Mouse (Mus musculus): ENCODE data around the gene Ifitm2. TPM values are rescaled to one million over a fixed set of nuclear protein-coding genes. Genes with fewer than 3 reads are reported as not detected.

Gene Ifitm2
- polyA plus RNA-seq (2016; fragmentation: Nextera tagmentation; extraction: Ambion mirVana): 442 and 446 TPM in 2 replicates

GRCm38 (mm10) chr7:140955758-140956555 is at the start of gene Ifitm2, which contains the start of gene Gm45717:
Ifitm2 (minus strand) TSS chr7:140955987.
Gm45717 (minus strand) TSS chr7:140955937.
- H3K4me1 ChIP-seq (replicated peaks): peaks cover 38% of the 10 kb centered on the region
- 8% methylated on average over 11 of the region's 11 CpGs for WGBS

DNA sequence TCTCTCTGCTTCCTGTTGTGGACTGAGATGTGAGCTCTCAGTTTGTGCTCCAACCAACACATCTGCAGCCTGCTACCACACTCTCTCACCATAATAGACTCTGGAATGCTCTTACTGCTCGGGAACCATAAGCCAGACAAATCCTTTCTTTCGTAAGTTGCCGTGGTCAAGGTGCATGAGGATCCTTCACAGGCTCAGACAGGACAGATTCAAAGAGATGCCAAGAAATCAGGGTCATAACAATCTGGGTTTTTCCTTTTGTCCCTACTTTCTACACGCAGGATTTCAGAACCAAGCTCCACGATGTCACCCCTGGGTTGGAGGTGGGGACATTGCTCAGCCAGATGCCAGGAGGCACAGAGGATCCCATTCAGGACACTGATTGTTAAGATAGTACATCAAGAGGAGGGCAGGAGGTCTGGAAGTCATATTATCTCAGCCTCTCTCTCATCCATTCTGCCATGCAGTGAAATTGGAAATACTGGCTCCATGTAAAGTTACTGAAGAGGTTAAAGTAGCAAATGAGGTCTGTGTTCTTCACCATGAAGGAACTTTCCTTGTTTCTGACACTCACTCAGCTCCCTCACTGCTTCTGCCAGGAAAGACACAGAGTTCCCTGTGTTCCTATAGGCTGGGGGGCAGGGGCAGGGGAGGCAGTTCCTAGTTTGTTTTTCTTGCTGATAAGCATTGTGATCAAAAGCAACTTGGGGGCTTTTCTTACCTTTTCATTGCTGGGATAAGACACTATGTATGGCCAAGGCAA is 47.6 kb upstream of the Ifitm2 start:
- no peak overlapping the region for H3K27ac ChIP-seq (ENCODE audit: poor library complexity, severe bottlenecking)
- no peaks in the 10 kb centered on the region for H3K36me3 ChIP-seq
- no peak overlapping the region for H3K4me2 ChIP-seq
- peaks cover under 1% of the 10 kb centered on the region; the same call in 1 of the 2 replicates for H3K4me1 ChIP-seq (replicated peaks)
- H3K4me3 ChIP-seq: no peak overlapping the region
- peaks cover 14% of the 10 kb centered on the region; the same call in 1 of the 2 replicates for H3K27me3 ChIP-seq (replicated peaks)
- no peaks in the 10 kb centered on the region for H3K9me3 ChIP-seq (replicated peaks)
- WGBS: 55% methylated on average over 5 of the region's 5 CpGs
- H3K9ac ChIP-seq: no peak overlapping the region
- no peak for ATAC-seq (ENCODE audit: insufficient number of reproducible peaks, low FRiP score)

More at GRCm38 (mm10) chr7:140955758-140956555, at the start of gene Ifitm2, which contains the start of gene Gm45717:
- Histone ChIP-seq H3K4me3 (peak within 1 kb of the TSS; percentile 72), H3K9ac (peak within 1 kb of the TSS; percentile 84), H3K27me3 (replicated peaks) (peaks cover 13% of the 10 kb centered on the region; the same call in 1 of the 2 replicates), H3K4me2 (peak within 1 kb of the TSS; percentile 81), H3K36me3 (peaks cover 3% of the 10 kb centered on the region; the same call in 1 of the 2 replicates), H3K9me3 (replicated peaks) (no peaks in the 10 kb centered on the region), H3K27ac (ENCODE audit: poor library complexity, severe bottlenecking) (peak within 1 kb of the TSS; percentile 91)
- ATAC-seq (ENCODE audit: insufficient number of reproducible peaks, low FRiP score): peak; percentile 87

DNA sequence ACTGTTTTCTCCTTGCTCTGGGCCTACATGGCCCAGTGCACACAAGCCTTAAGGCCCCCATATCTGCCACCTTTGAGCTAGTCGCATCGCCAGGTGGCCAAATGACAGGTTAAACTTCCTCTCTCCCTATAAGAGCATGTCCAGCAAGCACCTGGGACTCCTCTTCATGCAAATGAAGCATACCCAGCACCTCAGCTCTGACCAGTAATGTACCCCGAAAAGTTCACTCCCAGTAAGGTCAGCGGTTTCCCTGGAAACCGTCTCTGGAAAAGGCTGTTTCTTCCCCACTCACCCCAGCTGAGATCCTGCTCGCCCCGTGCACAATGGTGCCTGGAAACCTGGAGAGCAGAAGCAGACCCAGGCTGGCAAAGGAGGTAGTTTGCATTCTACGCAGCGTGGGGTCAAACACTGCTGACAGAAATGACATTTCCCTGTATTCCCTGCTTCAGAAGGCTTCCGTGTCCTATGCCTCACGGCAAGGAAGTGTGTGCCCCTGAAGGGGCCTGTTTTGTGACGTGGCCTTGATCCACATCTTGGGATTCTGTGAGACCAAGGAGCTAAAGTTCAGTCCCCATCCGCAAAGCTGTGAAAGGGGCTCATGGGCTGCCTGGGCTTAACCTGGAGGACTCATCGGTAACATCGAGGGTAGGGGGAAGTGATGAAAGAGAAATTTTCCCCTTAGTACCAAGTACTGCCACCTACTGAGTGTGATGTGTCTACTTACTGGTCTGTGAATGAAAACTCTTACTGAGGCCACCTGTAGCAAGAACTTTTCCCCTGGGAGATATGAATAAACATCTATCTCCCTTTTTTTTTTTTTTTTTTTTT is 45.3 kb upstream of the Ifitm2 start:
- no peaks in the 10 kb centered on the region for H3K4me1 ChIP-seq (replicated peaks)
- H3K9ac ChIP-seq: no peak overlapping the region
- no peak for ATAC-seq (ENCODE audit: insufficient number of reproducible peaks, low FRiP score)
- H3K4me3 ChIP-seq: no peak overlapping the region
- WGBS: 73% methylated on average over 15 of the region's 15 CpGs
- H3K27me3 ChIP-seq (replicated peaks): peaks cover 10% of the 10 kb centered on the region; the same call in 1 of the 2 replicates
- no peaks in the 10 kb centered on the region for H3K36me3 ChIP-seq
- no peak overlapping the region for H3K27ac ChIP-seq (ENCODE audit: poor library complexity, severe bottlenecking)
- no peaks in the 10 kb centered on the region for H3K9me3 ChIP-seq (replicated peaks)
- H3K4me2 ChIP-seq: no peak overlapping the region

DNA sequence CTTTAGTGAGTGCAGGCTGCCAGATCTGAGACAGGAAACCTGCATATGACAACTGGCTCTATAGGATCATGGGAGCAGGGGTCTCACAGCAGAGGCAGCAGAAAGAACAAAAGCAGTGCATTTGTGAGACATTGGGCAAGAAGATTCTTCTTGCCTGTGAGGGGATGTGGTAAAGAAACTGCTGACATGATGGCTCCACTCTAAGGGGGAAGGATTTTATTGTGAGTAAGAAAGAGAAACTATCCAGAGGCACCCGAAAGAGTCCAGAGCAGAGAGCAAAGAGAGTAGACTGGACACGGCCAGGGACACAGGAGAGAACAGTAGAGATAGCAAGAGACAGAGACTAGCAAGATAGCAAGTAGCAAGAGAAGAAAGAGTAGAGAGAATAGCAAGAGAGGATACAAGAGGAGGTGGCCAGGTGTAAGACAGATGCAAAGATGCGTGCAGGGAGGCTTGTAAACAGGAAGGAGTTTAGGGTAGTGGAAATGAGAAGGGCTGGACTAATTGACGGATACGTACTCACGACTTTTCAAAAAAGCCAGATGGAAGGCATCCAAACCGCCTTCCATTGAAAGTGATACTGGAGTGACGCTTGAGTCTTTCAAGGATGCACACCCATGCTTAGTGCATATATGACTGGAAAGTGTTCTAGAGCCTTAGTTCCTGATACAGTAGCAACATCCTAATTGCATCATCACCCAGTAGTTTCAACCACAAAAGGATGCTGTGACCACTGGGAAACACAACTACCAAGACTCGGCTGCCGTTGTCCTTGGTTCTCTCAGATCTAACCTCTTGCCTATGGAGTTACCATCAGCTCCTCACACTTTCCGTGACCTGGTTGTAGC is 43.3 kb upstream of the Ifitm2 start:
- no peaks in the 10 kb centered on the region for H3K4me1 ChIP-seq (replicated peaks)
- 80% methylated on average over 11 of the region's 11 CpGs for WGBS
- H3K9me3 ChIP-seq (replicated peaks): no peaks in the 10 kb centered on the region
- no peak overlapping the region for H3K4me3 ChIP-seq
- H3K27me3 ChIP-seq (replicated peaks): peaks cover 10% of the 10 kb centered on the region; the same call in 1 of the 2 replicates
- no peaks in the 10 kb centered on the region for H3K36me3 ChIP-seq
- no peak overlapping the region for H3K27ac ChIP-seq (ENCODE audit: poor library complexity, severe bottlenecking)
- no peak for ATAC-seq (ENCODE audit: insufficient number of reproducible peaks, low FRiP score)
- H3K4me2 ChIP-seq: no peak overlapping the region
- H3K9ac ChIP-seq: no peak overlapping the region

- no peak overlapping the region for H3K9ac ChIP-seq
- WGBS: 40% methylated on average over 1 of the region's 1 CpGs
- no peaks in the 10 kb centered on the region for H3K9me3 ChIP-seq (replicated peaks)
- H3K27ac ChIP-seq (ENCODE audit: poor library complexity, severe bottlenecking): no peak overlapping the region
- ATAC-seq (ENCODE audit: insufficient number of reproducible peaks, low FRiP score): no peak
- H3K36me3 ChIP-seq: no peaks in the 10 kb centered on the region
- H3K4me1 ChIP-seq (replicated peaks): no peaks in the 10 kb centered on the region
- H3K27me3 ChIP-seq (replicated peaks): peaks cover 10% of the 10 kb centered on the region; the same call in 1 of the 2 replicates
- H3K4me3 ChIP-seq: no peak overlapping the region
- H3K4me2 ChIP-seq: no peak overlapping the region
Measured at GRCm38 (mm10) chr7:140997817-140998216, 42.0 kb upstream of the Ifitm2 start.

GRCm38 (mm10) chr7:140991117-140991689 is 35.4 kb upstream of the Ifitm2 start:
- 76% methylated on average over 14 of the region's 14 CpGs for WGBS
- Histone ChIP-seq H3K27me3 (replicated peaks) (no peaks in the 10 kb centered on the region), H3K9me3 (replicated peaks) (no peaks in the 10 kb centered on the region), H3K27ac (ENCODE audit: poor library complexity, severe bottlenecking) (no peak overlapping the region), H3K9ac (no peak overlapping the region), H3K4me3 (no peak overlapping the region), H3K36me3 (no peaks in the 10 kb centered on the region), H3K4me2 (no peak overlapping the region), H3K4me1 (replicated peaks) (no peaks in the 10 kb centered on the region)
- ATAC-seq (ENCODE audit: insufficient number of reproducible peaks, low FRiP score): no peak

- Histone ChIP-seq H3K4me1 (replicated peaks) (no peaks in the 10 kb centered on the region), H3K9me3 (replicated peaks) (peaks cover 3% of the 10 kb centered on the region; the same call in 1 of the 2 replicates), H3K27ac (ENCODE audit: poor library complexity, severe bottlenecking) (no peak overlapping the region), H3K9ac (no peak overlapping the region), H3K4me2 (no peak overlapping the region), H3K27me3 (replicated peaks) (no peaks in the 10 kb centered on the region), H3K36me3 (no peaks in the 10 kb centered on the region), H3K4me3 (no peak overlapping the region)
- ATAC-seq (ENCODE audit: insufficient number of reproducible peaks, low FRiP score): no peak
- 58% methylated on average over 5 of the region's 5 CpGs for WGBS
Measured at GRCm38 (mm10) chr7:140990622-140991021, 34.8 kb upstream of the Ifitm2 start.

- Histone ChIP-seq H3K4me3 (no peak overlapping the region), H3K9ac (no peak overlapping the region), H3K4me2 (no peak overlapping the region), H3K9me3 (replicated peaks) (peaks cover 4% of the 10 kb centered on the region; the same call in 1 of the 2 replicates), H3K4me1 (replicated peaks) (no peaks in the 10 kb centered on the region), H3K27me3 (replicated peaks) (no peaks in the 10 kb centered on the region), H3K27ac (ENCODE audit: poor library complexity, severe bottlenecking) (no peak overlapping the region), H3K36me3 (no peaks in the 10 kb centered on the region)
- WGBS: 53% methylated on average over 6 of the region's 6 CpGs
- no peak for ATAC-seq (ENCODE audit: insufficient number of reproducible peaks, low FRiP score)
Measured at GRCm38 (mm10) chr7:140990185-140990584, 34.4 kb upstream of the Ifitm2 start.

- no peaks in the 10 kb centered on the region for H3K36me3 ChIP-seq
- no peak overlapping the region for H3K4me3 ChIP-seq
- no peak for ATAC-seq (ENCODE audit: insufficient number of reproducible peaks, low FRiP score)
- H3K27me3 ChIP-seq (replicated peaks): no peaks in the 10 kb centered on the region
- WGBS: 71% methylated on average over 4 of the region's 4 CpGs
- no peaks in the 10 kb centered on the region for H3K4me1 ChIP-seq (replicated peaks)
- no peak overlapping the region for H3K4me2 ChIP-seq
- H3K9ac ChIP-seq: no peak overlapping the region
- peaks cover 4% of the 10 kb centered on the region; the same call in 1 of the 2 replicates for H3K9me3 ChIP-seq (replicated peaks)
- H3K27ac ChIP-seq (ENCODE audit: poor library complexity, severe bottlenecking): no peak overlapping the region
Measured at GRCm38 (mm10) chr7:140989022-140989421, 33.2 kb upstream of the Ifitm2 start.
